Mouse (Mus musculus) liver, adult 2 months (tissue): Measurements from ENCODE around the gene Vmn1r188. TPM values are rescaled to one million over a fixed set of nuclear protein-coding genes. Genes with fewer than 3 reads are reported as not detected.
"Not testable (repeated sequence)": the region's sequence is repeated elsewhere in the genome, so short reads cannot be mapped to it uniquely, and the experiment has no call there.

Experiments used
- DNase-seq: peaks from one replicate; pipeline ENCODE4 v3.0.0-alpha.2; 2011; ENCODE audit warnings: low read depth, low spot score; ENCODE audit errors: extremely low read depth
- H3K27ac ChIP-seq: fragments of 200-500 bp; replicated peaks from 2 replicates; pipeline ENCODE4 v1.5.1; 2012; ENCODE audit warnings: low read depth, mild to moderate bottlenecking, control low read depth, inconsistent platforms, low read length; ENCODE audit not compliant: insufficient read depth
- H3K27me3 ChIP-seq: fragments of 200-500 bp; 2 replicates; pipeline ENCODE4 v1.6.1; 2012; ENCODE audit warnings: mild to moderate bottlenecking, moderate library complexity, low read length, inconsistent platforms; ENCODE audit not compliant: control insufficient read depth, insufficient read depth
- H3K36me3 ChIP-seq: fragments of 200-500 bp; 2 replicates; pipeline ENCODE4 v1.6.1; 2012; ENCODE audit warnings: low read length, inconsistent platforms; ENCODE audit not compliant: control insufficient read depth, insufficient read depth
- H3K4me1 ChIP-seq: fragments of 200-500 bp; 2 replicates; pipeline ENCODE4 v1.6.1; 2011; ENCODE audit warnings: low read length; ENCODE audit not compliant: control insufficient read depth, insufficient read depth
- H3K4me3 ChIP-seq: fragments of 200-500 bp; 2 replicates; pipeline ENCODE4 v1.5.1; 2011; ENCODE audit warnings: low read depth, mild to moderate bottlenecking, control low read depth, low read length, moderate library complexity; ENCODE audit not compliant: insufficient read depth
- H3K79me2 ChIP-seq: fragments of 200-500 bp; 2 replicates; pipeline ENCODE4 v1.6.1; 2012; ENCODE audit warnings: inconsistent platforms, mild to moderate bottlenecking, low read length, moderate library complexity; ENCODE audit not compliant: control insufficient read depth, insufficient read depth
- H3K9ac ChIP-seq: fragments of 200-500 bp; 2 replicates; pipeline ENCODE4 v1.6.1; 2012; ENCODE audit warnings: low read depth, mild to moderate bottlenecking, control low read depth, inconsistent platforms, low read length
- CTCF ChIP-seq: fragments of 200-500 bp; IDR thresholded peaks from 2 replicates; pipeline ENCODE4 v1.5.1; 2011; ENCODE audit warnings: low read depth, low read length, control low read depth
- POLR2A ChIP-seq: fragments of 200-500 bp; IDR thresholded peaks from 2 replicates; pipeline ENCODE4 v1.6.1; 2011; ENCODE audit warnings: low read length, control low read depth; ENCODE audit not compliant: insufficient read depth; ENCODE audit errors: extremely low read depth
- WGBS: fragments of 180-500 bp; shearing (Covaris S2); methylation state at CpG from one replicate; pipeline ENCODE4 v1.1.7; 2018; 5-methylcytosine and 5-hydroxymethylcytosine counted together
- polyA plus RNA-seq: library from polyadenylated mRNA; depleted of rRNA; stranded (reverse); fragments of >200 nt; gene quantifications from 2 replicates; pipeline ENCODE4 v1.2.3, GENCODE M21; 2012; rRNA removed
- total RNA-seq: library from RNA; depleted of rRNA; stranded (reverse); fragments of >200 nt; gene quantifications from 2 replicates; pipeline ENCODE4 v1.2.3, GENCODE M21; 2014; rRNA removed

The Vmn1r188 gene
- total and polyA plus RNA-seq, 2 experiments: not detected

- H3K36me3 ChIP-seq: no peaks in the 10 kb centered on the region
- DNase-seq: no peak
- no peaks in the 10 kb centered on the region for H3K27me3 ChIP-seq
- H3K4me3 ChIP-seq: no peak overlapping the region
- WGBS: 71% methylated on average over 1 of the region's 1 CpGs
- TF ChIP-seq POLR2A: no peak
- TF ChIP-seq CTCF: no peak
- no peak overlapping the region for H3K9ac ChIP-seq
- H3K4me1 ChIP-seq: no peaks in the 10 kb centered on the region
- H3K27ac ChIP-seq: no peak overlapping the region
- no peaks in the 10 kb centered on the region for H3K79me2 ChIP-seq
Measured at GRCm38 (mm10) chr13:22061422-22061821, 22.8 kb upstream of the Vmn1r188 start.

- Histone ChIP-seq H3K27me3 (no peaks in the 10 kb centered on the region), H3K4me1 (no peaks in the 10 kb centered on the region), H3K27ac (no peak overlapping the region), H3K36me3 (no peaks in the 10 kb centered on the region), H3K4me3 (no peak overlapping the region), H3K79me2 (no peaks in the 10 kb centered on the region), H3K9ac (no peak overlapping the region)
- TF ChIP-seq POLR2A (no peak), CTCF (no peak)
- 65% methylated on average over 1 of the region's 1 CpGs for WGBS
- no peak for DNase-seq
Measured at GRCm38 (mm10) chr13:22063468-22063867, 20.8 kb upstream of the Vmn1r188 start.

GRCm38 (mm10) chr13:22105724-22106123 is 21.5 kb downstream of the Vmn1r188 start, which contains the start of gene Vmn1r189:
Gene Vmn1r189, minus strand, starts transcription at chr13:22105824.
- not testable (repeated sequence) for H3K79me2 ChIP-seq, H3K4me1 ChIP-seq, DNase-seq, H3K9ac ChIP-seq, H3K27ac ChIP-seq, H3K4me3 ChIP-seq, H3K36me3 ChIP-seq, H3K27me3 ChIP-seq
- 93% methylated on average over 2 of the region's 2 CpGs for WGBS

- H3K36me3 ChIP-seq, H3K4me1 ChIP-seq, H3K79me2 ChIP-seq, H3K27me3 ChIP-seq, H3K9ac ChIP-seq, H3K27ac ChIP-seq, H3K4me3 ChIP-seq: not testable (repeated sequence)
- peak; percentile 1 for DNase-seq
- WGBS: 36% methylated on average over 5 of the region's 5 CpGs
Measured at GRCm38 (mm10) chr13:22136495-22137293, 52.5 kb downstream of the Vmn1r188 start.

Other genes starting within 250 kb of the Vmn1r188 start
- gene Zfp184, start 139.3 kb upstream of the Vmn1r188 start, total RNA-seq: 0.18 and 0.60 TPM in 2 replicates
- gene Zfp184, start 139.3 kb upstream of the Vmn1r188 start, polyA plus RNA-seq: 0.07 and 0.11 TPM in 2 replicates
- not detected in 2 replicates for gene Pom121l2, start 103.2 kb upstream of the Vmn1r188 start, total RNA-seq
- not detected in 2 replicates for gene Pom121l2, start 103.2 kb upstream of the Vmn1r188 start, polyA plus RNA-seq
- not detected in 2 replicates for gene Prss16, start 74.7 kb upstream of the Vmn1r188 start, total RNA-seq
- gene Prss16, start 74.7 kb upstream of the Vmn1r188 start, polyA plus RNA-seq: 0.12 TPM in 1 of 2 replicates, not detected in the other
- gene Hist1h2ah, start 48.9 kb upstream of the Vmn1r188 start, total RNA-seq: 1.8 and 2.6 TPM in 2 replicates
- gene Hist1h2ah, start 48.9 kb upstream of the Vmn1r188 start, polyA plus RNA-seq: not detected in 2 replicates
- gene Hist1h2bk, start 48.6 kb upstream of the Vmn1r188 start, total RNA-seq: 15.6 and 28.1 TPM in 2 replicates
- gene Hist1h2bk, start 48.6 kb upstream of the Vmn1r188 start, polyA plus RNA-seq: 0.46 and 0.48 TPM in 2 replicates
- gene Hist1h4i, start 43.1 kb upstream of the Vmn1r188 start, total RNA-seq: 6.8 and 9.2 TPM in 2 replicates
- gene Hist1h4i, start 43.1 kb upstream of the Vmn1r188 start, polyA plus RNA-seq: 5.2 and 12.3 TPM in 2 replicates
- 11.1 and 22.4 TPM in 2 replicates for gene Hist1h2ag, start 41.5 kb upstream of the Vmn1r188 start, total RNA-seq
- gene Hist1h2ag, start 41.5 kb upstream of the Vmn1r188 start, polyA plus RNA-seq: 0.55 TPM in 1 of 2 replicates, not detected in the other
- 10.7 and 16.8 TPM in 2 replicates for gene Hist1h2bj, start 41.2 kb upstream of the Vmn1r188 start, total RNA-seq
- 0.29 TPM in 1 of 2 replicates, not detected in the other for gene Hist1h2bj, start 41.2 kb upstream of the Vmn1r188 start, polyA plus RNA-seq
- not detected in 2 replicates for gene Vmn1r189, start 21.4 kb downstream of the Vmn1r188 start, total RNA-seq
- not detected in 2 replicates for gene Vmn1r189, start 21.4 kb downstream of the Vmn1r188 start, polyA plus RNA-seq
- not detected in 2 replicates for gene Vmn1r191, start 99.5 kb downstream of the Vmn1r188 start, total RNA-seq
- not detected in 2 replicates for gene Vmn1r191, start 99.5 kb downstream of the Vmn1r188 start, polyA plus RNA-seq
- not detected in 2 replicates for gene Vmn1r192, start 106.7 kb downstream of the Vmn1r188 start, total RNA-seq
- gene Vmn1r192, start 106.7 kb downstream of the Vmn1r188 start, polyA plus RNA-seq: not detected in 2 replicates
- gene Vmn1r193, start 138.7 kb downstream of the Vmn1r188 start, total RNA-seq: not detected in 2 replicates
- gene Vmn1r193, start 138.7 kb downstream of the Vmn1r188 start, polyA plus RNA-seq: not detected in 2 replicates
- not detected in 2 replicates for gene Vmn1r194, start 159.8 kb downstream of the Vmn1r188 start, total RNA-seq
- not detected in 2 replicates for gene Vmn1r194, start 159.8 kb downstream of the Vmn1r188 start, polyA plus RNA-seq
- not detected in 2 replicates for gene Vmn1r195, start 186.1 kb downstream of the Vmn1r188 start, total RNA-seq
- gene Vmn1r195, start 186.1 kb downstream of the Vmn1r188 start, polyA plus RNA-seq: not detected in 2 replicates
- not detected in 2 replicates for gene Vmn1r196, start 205.5 kb downstream of the Vmn1r188 start, total RNA-seq
- gene Vmn1r196, start 205.5 kb downstream of the Vmn1r188 start, polyA plus RNA-seq: not detected in 2 replicates
- gene Vmn1r197, start 240.1 kb downstream of the Vmn1r188 start, total RNA-seq: not detected in 2 replicates
- not detected in 2 replicates for gene Vmn1r197, start 240.1 kb downstream of the Vmn1r188 start, polyA plus RNA-seq